Mouse (Mus musculus): ENCODE results near the gene Galnt16. TPM values are rescaled to one million over a fixed set of nuclear protein-coding genes. Genes with fewer than 3 reads are reported as not detected.

Galnt16 gene
- polyA plus RNA-seq, 1 experiment from 2014 or later, result 9.2 TPM

GRCm38 (mm10) chr12:80574318-80574717 lies 56.2 kb downstream of the Galnt16 start:
- ATAC-seq, result no peak
- no peak overlapping the region for H3K4me2 ChIP-seq (replicated peaks)
- no peaks in the 10 kb centered on the region for H3K36me3 ChIP-seq
- 81% methylated on average over 4 of the region's 4 CpGs for WGBS
- no peaks in the 10 kb centered on the region for H3K27me3 ChIP-seq (replicated peaks)
- H3K9ac ChIP-seq, result no peak overlapping the region
- H3K4me3 ChIP-seq (replicated peaks), result no peak overlapping the region
- H3K9me3 ChIP-seq, result no peaks in the 10 kb centered on the region
- H3K4me1 ChIP-seq (replicated peaks), result peaks cover 4% of the 10 kb centered on the region; the same call in 1 of the 2 replicates
- H3K27ac ChIP-seq, result 0 out of 2 replicates have a peak overlapping the region, but pooled peaks have one; percentile 33

- ATAC-seq, result peak; percentile 59; the same call in 1 of the 2 replicates
- no peaks in the 10 kb centered on the region for H3K27me3 ChIP-seq (replicated peaks)
- no peak overlapping the region for H3K9ac ChIP-seq
- H3K4me1 ChIP-seq (replicated peaks), result peaks cover 4% of the 10 kb centered on the region; the same call in 1 of the 2 replicates
- H3K27ac ChIP-seq, result 0 out of 2 replicates have a peak overlapping the region, but pooled peaks have one; percentile 33
- H3K36me3 ChIP-seq, result no peaks in the 10 kb centered on the region
- H3K4me3 ChIP-seq (replicated peaks), result no peak overlapping the region
- H3K9me3 ChIP-seq, result no peaks in the 10 kb centered on the region
- WGBS, result 27% methylated on average over 15 of the region's 15 CpGs
- peak overlapping the region; percentile 48 for H3K4me2 ChIP-seq (replicated peaks)
Measured at GRCm38 (mm10) chr12:80574825-80575371, 56.8 kb downstream of the Galnt16 start.

- no peak for ATAC-seq
- H3K36me3 ChIP-seq, result no peaks in the 10 kb centered on the region
- H3K27me3 ChIP-seq (replicated peaks), result no peaks in the 10 kb centered on the region
- no peak overlapping the region for H3K27ac ChIP-seq
- WGBS, result 73% methylated on average over 5 of the region's 5 CpGs
- H3K4me1 ChIP-seq (replicated peaks), result peaks cover 4% of the 10 kb centered on the region; the same call in 1 of the 2 replicates
- H3K9me3 ChIP-seq, result no peaks in the 10 kb centered on the region
- H3K4me3 ChIP-seq (replicated peaks), result no peak overlapping the region
- no peak overlapping the region for H3K4me2 ChIP-seq (replicated peaks)
- no peak overlapping the region for H3K9ac ChIP-seq
Measured at GRCm38 (mm10) chr12:80577049-80577448, 59.0 kb downstream of the Galnt16 start.

- H3K4me1 ChIP-seq (replicated peaks), result no peaks in the 10 kb centered on the region
- no peak overlapping the region for H3K4me2 ChIP-seq (replicated peaks)
- H3K9ac ChIP-seq, result no peak overlapping the region
- no peaks in the 10 kb centered on the region for H3K9me3 ChIP-seq
- 66% methylated on average over 5 of the region's 5 CpGs for WGBS
- no peaks in the 10 kb centered on the region for H3K36me3 ChIP-seq
- no peak overlapping the region for H3K27ac ChIP-seq
- H3K27me3 ChIP-seq (replicated peaks), result no peaks in the 10 kb centered on the region
- ATAC-seq, result no peak
- no peak overlapping the region for H3K4me3 ChIP-seq (replicated peaks)
Measured at GRCm38 (mm10) chr12:80581357-80581756, 63.3 kb downstream of the Galnt16 start.

- H3K9ac ChIP-seq, result no peak overlapping the region
- no peaks in the 10 kb centered on the region for H3K4me1 ChIP-seq (replicated peaks)
- no peaks in the 10 kb centered on the region for H3K9me3 ChIP-seq
- WGBS, result 33% methylated on average over 2 of the region's 2 CpGs
- H3K36me3 ChIP-seq, result no peaks in the 10 kb centered on the region
- ATAC-seq, result no peak
- H3K27me3 ChIP-seq (replicated peaks), result no peaks in the 10 kb centered on the region
- H3K27ac ChIP-seq, result no peak overlapping the region
- H3K4me3 ChIP-seq (replicated peaks), result no peak overlapping the region
- H3K4me2 ChIP-seq (replicated peaks), result no peak overlapping the region
Measured at GRCm38 (mm10) chr12:80584973-80585372, 66.9 kb downstream of the Galnt16 start.

- no peaks in the 10 kb centered on the region for H3K4me1 ChIP-seq (replicated peaks)
- no peaks in the 10 kb centered on the region for H3K27me3 ChIP-seq (replicated peaks)
- WGBS, result 72% methylated on average over 4 of the region's 4 CpGs
- H3K9me3 ChIP-seq, result no peaks in the 10 kb centered on the region
- no peak overlapping the region for H3K9ac ChIP-seq
- no peak overlapping the region for H3K4me3 ChIP-seq (replicated peaks)
- H3K4me2 ChIP-seq (replicated peaks), result no peak overlapping the region
- no peak for ATAC-seq
- no peaks in the 10 kb centered on the region for H3K36me3 ChIP-seq
- no peak overlapping the region for H3K27ac ChIP-seq
Measured at GRCm38 (mm10) chr12:80594141-80594540, 76.1 kb downstream of the Galnt16 start.

- no peaks in the 10 kb centered on the region for H3K27me3 ChIP-seq (replicated peaks)
- no peak overlapping the region for H3K9ac ChIP-seq
- ATAC-seq, result no peak
Measured at GRCm38 (mm10) chr12:80594781-80595180, 76.7 kb downstream of the Galnt16 start.

GRCm38 (mm10) chr12:80595566-80595965 lies 77.5 kb downstream of the Galnt16 start:
- no peak for ATAC-seq
- Histone ChIP-seq H3K4me1 (replicated peaks) (no peaks in the 10 kb centered on the region), H3K9ac (no peak overlapping the region), H3K36me3 (no peaks in the 10 kb centered on the region), H3K27me3 (replicated peaks) (no peaks in the 10 kb centered on the region), H3K27ac (no peak overlapping the region), H3K4me3 (replicated peaks) (no peak overlapping the region), H3K9me3 (no peaks in the 10 kb centered on the region), H3K4me2 (replicated peaks) (no peak overlapping the region)
- WGBS, result 88% methylated on average over 4 of the region's 4 CpGs

More at GRCm38 (mm10) chr12:80594781-80595180, 76.7 kb downstream of the Galnt16 start:
- H3K4me2 ChIP-seq (replicated peaks), result no peak overlapping the region
- H3K4me3 ChIP-seq (replicated peaks), result no peak overlapping the region
- H3K36me3 ChIP-seq, result no peaks in the 10 kb centered on the region
- no peaks in the 10 kb centered on the region for H3K9me3 ChIP-seq
- no peaks in the 10 kb centered on the region for H3K4me1 ChIP-seq (replicated peaks)
- no peak overlapping the region for H3K27ac ChIP-seq
- WGBS, result 90% methylated on average over 4 of the region's 4 CpGs

- no peaks in the 10 kb centered on the region for H3K27me3 ChIP-seq (replicated peaks)
- no peak overlapping the region for H3K9ac ChIP-seq
- H3K9me3 ChIP-seq, result no peaks in the 10 kb centered on the region
- H3K27ac ChIP-seq, result no peak overlapping the region
- no peak for ATAC-seq
- WGBS, result 70% methylated on average over 4 of the region's 4 CpGs
- no peaks in the 10 kb centered on the region for H3K36me3 ChIP-seq
- no peak overlapping the region for H3K4me3 ChIP-seq (replicated peaks)
- no peak overlapping the region for H3K4me2 ChIP-seq (replicated peaks)
- H3K4me1 ChIP-seq (replicated peaks), result no peaks in the 10 kb centered on the region
Measured at GRCm38 (mm10) chr12:80595968-80596367, 77.9 kb downstream of the Galnt16 start.

- H3K27me3 ChIP-seq (replicated peaks), result no peaks in the 10 kb centered on the region
- no peaks in the 10 kb centered on the region for H3K9me3 ChIP-seq
- no peak for ATAC-seq
- WGBS, result 39% methylated on average over 7 of the region's 7 CpGs
- no peak overlapping the region for H3K4me3 ChIP-seq (replicated peaks)
- peaks cover 1% of the 10 kb centered on the region; the same call in 1 of the 2 replicates for H3K4me1 ChIP-seq (replicated peaks)
- no peak overlapping the region for H3K9ac ChIP-seq
- no peak overlapping the region for H3K4me2 ChIP-seq (replicated peaks)
- H3K27ac ChIP-seq, result no peak overlapping the region
- no peaks in the 10 kb centered on the region for H3K36me3 ChIP-seq
Measured at GRCm38 (mm10) chr12:80598236-80598635, 80.2 kb downstream of the Galnt16 start.

- Histone ChIP-seq H3K9ac (no peak overlapping the region), H3K4me1 (replicated peaks) (peaks cover 6% of the 10 kb centered on the region; the same call in 1 of the 2 replicates), H3K9me3 (no peaks in the 10 kb centered on the region), H3K27me3 (replicated peaks) (no peaks in the 10 kb centered on the region), H3K4me3 (replicated peaks) (no peak overlapping the region), H3K36me3 (no peaks in the 10 kb centered on the region), H3K4me2 (replicated peaks) (no peak overlapping the region), H3K27ac (no peak overlapping the region)
- 0 out of 2 replicates have a peak, but pooled peaks have one; percentile 45 for ATAC-seq
- WGBS, result 52% methylated on average over 6 of the region's 6 CpGs
Measured at GRCm38 (mm10) chr12:80598756-80599155, 80.7 kb downstream of the Galnt16 start.

- no peak overlapping the region for H3K9ac ChIP-seq
- H3K4me3 ChIP-seq (replicated peaks), result no peak overlapping the region
- 85% methylated on average over 9 of the region's 9 CpGs for WGBS
- no peaks in the 10 kb centered on the region for H3K36me3 ChIP-seq
- H3K4me2 ChIP-seq (replicated peaks), result no peak overlapping the region
- ATAC-seq, result no peak
- no peak overlapping the region for H3K27ac ChIP-seq
- no peaks in the 10 kb centered on the region for H3K27me3 ChIP-seq (replicated peaks)
- peaks cover 12% of the 10 kb centered on the region for H3K4me1 ChIP-seq (replicated peaks)
- H3K9me3 ChIP-seq, result no peaks in the 10 kb centered on the region
Measured at GRCm38 (mm10) chr12:80601597-80602269, 83.7 kb downstream of the Galnt16 start.

GRCm38 (mm10) chr12:80602432-80602831 lies 84.4 kb downstream of the Galnt16 start:
- H3K36me3 ChIP-seq, result no peaks in the 10 kb centered on the region
- 91% methylated on average over 5 of the region's 5 CpGs for WGBS
- no peak for ATAC-seq
- no peak overlapping the region for H3K9ac ChIP-seq
- peaks cover 12% of the 10 kb centered on the region for H3K4me1 ChIP-seq (replicated peaks)
- no peaks in the 10 kb centered on the region for H3K27me3 ChIP-seq (replicated peaks)
- no peak overlapping the region for H3K4me2 ChIP-seq (replicated peaks)
- H3K27ac ChIP-seq, result no peak overlapping the region
- H3K4me3 ChIP-seq (replicated peaks), result no peak overlapping the region
- no peaks in the 10 kb centered on the region for H3K9me3 ChIP-seq

Data from intestine, embryonic 15.5 days (tissue).